ENCODE assay signal across 11 mouse cellular contexts in genomic region chr5:136014877-136015276, GRCm38 (mm10). TPM values are rescaled to one million over a fixed set of nuclear protein-coding genes. Genes with fewer than 3 reads are reported as not detected.
DNase-seq lines count a peak whose midpoint lies in the region; ATAC-seq lines count a peak whose summit lies in the region.
"Had no signal": no experiment of that assay in that cellular context is flagged by ENCODE, and none has a peak within 500 bp of the region (broad histone marks: within the 10 kb centered on the region; RNA-seq: fewer than 3 reads in every experiment).

No protein-coding gene starts in this region.

- DNase-seq in embryonic facial prominence, embryonic 10.5 days (ENCODE audit: low spot score) = no peak
- peak; percentile 81 for DNase-seq in 3134 (ENCODE audit: extremely low read depth, insufficient read length, low spot score)
- DNase-seq in yolk sac, embryonic 10.5 days (ENCODE audit: low spot score) = no peak
- DNase-seq in thymus, postnatal 0 days (ENCODE audit: low spot score) = no peak
- DNase-seq: cerebellum, adult 2 months had no signal

- 0 out of 2 replicates have a peak overlapping the region, but pooled peaks have one; percentile 44 for H3K9ac ChIP-seq in embryonic facial prominence, embryonic 13.5 days
- H3K9ac ChIP-seq in heart, embryonic 11.5 days (ENCODE audit: low read depth, low read length) = peak overlapping the region; percentile 17; the same call in 1 of the 2 replicates
- H3K9ac ChIP-seq in kidney, embryonic 16.5 days (replicated peaks; ENCODE audit: low read length) = no peak overlapping the region
- no peak overlapping the region for H3K9ac ChIP-seq in midbrain, embryonic 16.5 days (ENCODE audit: low read depth, low read length)
- H3K9ac ChIP-seq: neural tube, embryonic 15.5 days had no signal

- peaks cover 55% of the 10 kb centered on the region for H3K36me3 ChIP-seq in embryonic facial prominence, embryonic 13.5 days
- peaks cover 84% of the 10 kb centered on the region for H3K36me3 ChIP-seq in embryonic facial prominence, embryonic 10.5 days (replicated peaks)
- peaks cover 18% of the 10 kb centered on the region for H3K36me3 ChIP-seq in heart, embryonic 11.5 days (ENCODE audit: control insufficient read depth, insufficient read depth, low read length)
- H3K36me3 ChIP-seq in kidney, embryonic 16.5 days (ENCODE audit: insufficient read depth, low read length) = peaks cover 21% of the 10 kb centered on the region
- H3K36me3 ChIP-seq in midbrain, embryonic 16.5 days (ENCODE audit: control insufficient read depth, insufficient read depth, low read length) = peaks cover 14% of the 10 kb centered on the region

- peaks cover 31% of the 10 kb centered on the region for H3K4me1 ChIP-seq in embryonic facial prominence, embryonic 13.5 days
- peaks cover 3% of the 10 kb centered on the region; the same call in 1 of the 2 replicates for H3K4me1 ChIP-seq in embryonic facial prominence, embryonic 10.5 days
- H3K4me1 ChIP-seq in heart, embryonic 11.5 days (ENCODE audit: control insufficient read depth, insufficient read depth, low read length) = peaks cover 35% of the 10 kb centered on the region
- H3K4me1 ChIP-seq in kidney, embryonic 16.5 days (ENCODE audit: insufficient read depth, low read length) = 0 out of 2 replicates have a peak, but pooled peaks cover 7% of the 10 kb centered on the region
- peaks cover 11% of the 10 kb centered on the region; the same call in 1 of the 2 replicates for H3K4me1 ChIP-seq in midbrain, embryonic 16.5 days (ENCODE audit: control insufficient read depth, insufficient read depth, low read length)

- no peak overlapping the region for H3K4me2 ChIP-seq in embryonic facial prominence, embryonic 13.5 days
- H3K4me2 ChIP-seq in heart, embryonic 11.5 days = no peak overlapping the region
- H3K4me2 ChIP-seq in kidney, embryonic 16.5 days (replicated peaks; ENCODE audit: low read depth, low read length) = no peak overlapping the region
- H3K4me2 ChIP-seq in midbrain, embryonic 16.5 days (ENCODE audit: low read length) = no peak overlapping the region
- H3K4me2 ChIP-seq: neural tube, embryonic 15.5 days had no signal

- ATAC-seq in embryonic facial prominence, embryonic 13.5 days (ENCODE audit: insufficient number of reproducible peaks, insufficient read depth, low FRiP score, low TSS enrichment, low read depth) = no peak
- peak; percentile 56; the same call in 1 of the 2 replicates for ATAC-seq in heart, embryonic 11.5 days (replicated peaks; ENCODE audit: insufficient number of reproducible peaks, low FRiP score, low TSS enrichment)
- ATAC-seq in kidney, embryonic 16.5 days (ENCODE audit: low FRiP score, low TSS enrichment) = peak; percentile 72
- ATAC-seq in midbrain, embryonic 16.5 days = no peak

- H3K9me3 ChIP-seq in embryonic facial prominence, embryonic 13.5 days = no peaks in the 10 kb centered on the region
- no peaks in the 10 kb centered on the region for H3K9me3 ChIP-seq in embryonic facial prominence, embryonic 10.5 days
- no peaks in the 10 kb centered on the region for H3K9me3 ChIP-seq in heart, embryonic 11.5 days (replicated peaks; ENCODE audit: control insufficient read depth, low read length)
- H3K9me3 ChIP-seq in kidney, embryonic 16.5 days (ENCODE audit: low read length) = no peaks in the 10 kb centered on the region
- no peaks in the 10 kb centered on the region for H3K9me3 ChIP-seq in midbrain, embryonic 16.5 days (replicated peaks; ENCODE audit: control insufficient read depth, low read length, poor library complexity, severe bottlenecking)
- H3K9me3 ChIP-seq: hindbrain, embryonic 10.5 days; neural tube, embryonic 15.5 days had no signal

- peak overlapping the region; percentile 82 for H3K27ac ChIP-seq in embryonic facial prominence, embryonic 13.5 days
- no peak overlapping the region for H3K27ac ChIP-seq in embryonic facial prominence, embryonic 10.5 days (replicated peaks)
- peak overlapping the region; percentile 70 for H3K27ac ChIP-seq in heart, embryonic 11.5 days (ENCODE audit: low read depth, low read length)
- H3K27ac ChIP-seq in kidney, embryonic 16.5 days (ENCODE audit: low read length) = peak overlapping the region; percentile 25; the same call in 1 of the 2 replicates
- no peak overlapping the region for H3K27ac ChIP-seq in midbrain, embryonic 16.5 days (ENCODE audit: low read length)
- H3K27ac ChIP-seq: hindbrain, embryonic 10.5 days; neural tube, embryonic 15.5 days had no signal

- H3K27me3 ChIP-seq in embryonic facial prominence, embryonic 13.5 days = no peaks in the 10 kb centered on the region
- H3K27me3 ChIP-seq in embryonic facial prominence, embryonic 10.5 days (replicated peaks; ENCODE audit: low read depth, poor library complexity, severe bottlenecking) = no peaks in the 10 kb centered on the region
- no peaks in the 10 kb centered on the region for H3K27me3 ChIP-seq in heart, embryonic 11.5 days (ENCODE audit: control insufficient read depth, insufficient read depth, low read length)
- H3K27me3 ChIP-seq in kidney, embryonic 16.5 days (ENCODE audit: insufficient read depth, low read length) = no peaks in the 10 kb centered on the region
- H3K27me3 ChIP-seq in midbrain, embryonic 16.5 days (ENCODE audit: control insufficient read depth, insufficient read depth, low read depth, low read length) = no peaks in the 10 kb centered on the region
- H3K27me3 ChIP-seq: neural tube, embryonic 15.5 days had no signal

- WGBS in embryonic facial prominence, embryonic 13.5 days = 88% methylated on average over 10 of the region's 10 CpGs
- WGBS in embryonic facial prominence, embryonic 10.5 days = 85% methylated on average over 10 of the region's 10 CpGs
- 55% methylated on average over 10 of the region's 10 CpGs for WGBS in heart, embryonic 11.5 days (ENCODE audit: insufficient replicate concordance)
- 72% methylated on average over 10 of the region's 10 CpGs for WGBS in kidney, embryonic 16.5 days
- 88% methylated on average over 10 of the region's 10 CpGs for WGBS in midbrain, embryonic 16.5 days

- H3K4me3 ChIP-seq in embryonic facial prominence, embryonic 13.5 days = no peak overlapping the region
- no peak overlapping the region for H3K4me3 ChIP-seq in embryonic facial prominence, embryonic 10.5 days
- H3K4me3 ChIP-seq in heart, embryonic 11.5 days (ENCODE audit: low read depth, low read length) = no peak overlapping the region
- no peak overlapping the region for H3K4me3 ChIP-seq in kidney, embryonic 16.5 days (ENCODE audit: low read length)
- no peak overlapping the region for H3K4me3 ChIP-seq in midbrain, embryonic 16.5 days (ENCODE audit: low read depth, low read length)
- H3K4me3 ChIP-seq: hindbrain, embryonic 10.5 days; neural tube, embryonic 15.5 days had no signal

RNA-seq across cellular contexts. Expression of gene Dtx2, which starts 20.3 kb away (rescaled TPM):
- polyA plus RNA-seq in embryonic facial prominence, embryonic 13.5 days (2015; fragmentation: Nextera tagmentation; extraction: Ambion mirVana) = 31.0 and 34.8 TPM in 2 replicates
- 38.5 and 39.2 TPM in 2 replicates for polyA plus RNA-seq in embryonic facial prominence, embryonic 10.5 days (2016; fragmentation: Nextera tagmentation; extraction: Ambion mirVana)
- polyA plus RNA-seq in heart, embryonic 11.5 days (2014; fragmentation: Nextera tagmentation; extraction: Ambion mirVana) = 24.7 and 27.2 TPM in 2 replicates
- polyA plus RNA-seq in kidney, embryonic 16.5 days (2015; fragmentation: Nextera tagmentation; extraction: Ambion mirVana) = 32.9 and 36.3 TPM in 2 replicates
- polyA plus RNA-seq in midbrain, embryonic 16.5 days (2015; fragmentation: Nextera tagmentation; extraction: Ambion mirVana) = 24.0 and 26.1 TPM in 2 replicates
- 43.9 and 46.0 TPM in 2 replicates for polyA plus RNA-seq in thymus, postnatal 0 days (2015; fragmentation: Nextera tagmentation; extraction: Ambion mirVana)

RNA-seq across cellular contexts. Expression of gene Upk3b, which starts 23.4 kb away (rescaled TPM):
- 0.06 and 0.29 TPM in 2 replicates for polyA plus RNA-seq in embryonic facial prominence, embryonic 13.5 days (2015; fragmentation: Nextera tagmentation; extraction: Ambion mirVana)
- 0.32 and 0.78 TPM in 2 replicates for polyA plus RNA-seq in embryonic facial prominence, embryonic 10.5 days (2016; fragmentation: Nextera tagmentation; extraction: Ambion mirVana)
- 68.7 and 69.3 TPM in 2 replicates for polyA plus RNA-seq in heart, embryonic 11.5 days (2014; fragmentation: Nextera tagmentation; extraction: Ambion mirVana)
- polyA plus RNA-seq in kidney, embryonic 16.5 days (2015; fragmentation: Nextera tagmentation; extraction: Ambion mirVana) = 3.6 and 6.1 TPM in 2 replicates
- polyA plus RNA-seq in midbrain, embryonic 16.5 days (2015; fragmentation: Nextera tagmentation; extraction: Ambion mirVana) = 0.05 TPM in 1 of 2 replicates, not detected in the other
- 0.32 and 0.48 TPM in 2 replicates for polyA plus RNA-seq in thymus, postnatal 0 days (2015; fragmentation: Nextera tagmentation; extraction: Ambion mirVana)
- polyA plus RNA-seq: cerebellum, adult 2 months had no signal

RNA-seq across cellular contexts. Expression of gene Zp3, which starts 35.0 kb away (rescaled TPM):
- polyA plus RNA-seq in embryonic facial prominence, embryonic 13.5 days (2015; fragmentation: Nextera tagmentation; extraction: Ambion mirVana) = not detected in 2 replicates
- polyA plus RNA-seq in embryonic facial prominence, embryonic 10.5 days (2016; fragmentation: Nextera tagmentation; extraction: Ambion mirVana) = not detected in 2 replicates
- polyA plus RNA-seq in heart, embryonic 11.5 days (2014; fragmentation: Nextera tagmentation; extraction: Ambion mirVana) = 0.16 TPM in 1 of 2 replicates, not detected in the other
- polyA plus RNA-seq in kidney, embryonic 16.5 days (2015; fragmentation: Nextera tagmentation; extraction: Ambion mirVana) = 0.18 and 0.20 TPM in 2 replicates
- 0.23 TPM in 1 of 2 replicates, not detected in the other for polyA plus RNA-seq in midbrain, embryonic 16.5 days (2015; fragmentation: Nextera tagmentation; extraction: Ambion mirVana)
- 0.53 and 0.64 TPM in 2 replicates for polyA plus RNA-seq in thymus, postnatal 0 days (2015; fragmentation: Nextera tagmentation; extraction: Ambion mirVana)
- polyA plus RNA-seq: hindbrain, embryonic 10.5 days had no signal

RNA-seq across cellular contexts. Expression of gene Upk3bl, which starts 39.4 kb away (rescaled TPM):
- polyA plus RNA-seq in embryonic facial prominence, embryonic 13.5 days (2015; fragmentation: Nextera tagmentation; extraction: Ambion mirVana) = 6.2 and 6.3 TPM in 2 replicates
- 6.0 and 6.7 TPM in 2 replicates for polyA plus RNA-seq in embryonic facial prominence, embryonic 10.5 days (2016; fragmentation: Nextera tagmentation; extraction: Ambion mirVana)
- 0.37 TPM in 1 of 2 replicates, not detected in the other for polyA plus RNA-seq in heart, embryonic 11.5 days (2014; fragmentation: Nextera tagmentation; extraction: Ambion mirVana)
- polyA plus RNA-seq in kidney, embryonic 16.5 days (2015; fragmentation: Nextera tagmentation; extraction: Ambion mirVana) = 2.2 and 3.6 TPM in 2 replicates
- polyA plus RNA-seq in midbrain, embryonic 16.5 days (2015; fragmentation: Nextera tagmentation; extraction: Ambion mirVana) = 0.19 TPM in 1 of 2 replicates, not detected in the other
- 2.1 and 8.2 TPM in 2 replicates for polyA plus RNA-seq in thymus, postnatal 0 days (2015; fragmentation: Nextera tagmentation; extraction: Ambion mirVana)
- polyA plus RNA-seq: neural tube, embryonic 15.5 days had no signal

RNA-seq across cellular contexts. Expression of gene Ssc4d, which starts 40.5 kb away (rescaled TPM):
- 3.9 TPM in 2 replicates for polyA plus RNA-seq in embryonic facial prominence, embryonic 13.5 days (2015; fragmentation: Nextera tagmentation; extraction: Ambion mirVana)
- 3.1 and 4.0 TPM in 2 replicates for polyA plus RNA-seq in embryonic facial prominence, embryonic 10.5 days (2016; fragmentation: Nextera tagmentation; extraction: Ambion mirVana)
- polyA plus RNA-seq in heart, embryonic 11.5 days (2014; fragmentation: Nextera tagmentation; extraction: Ambion mirVana) = 0.93 and 2.3 TPM in 2 replicates
- 11.3 and 11.8 TPM in 2 replicates for polyA plus RNA-seq in kidney, embryonic 16.5 days (2015; fragmentation: Nextera tagmentation; extraction: Ambion mirVana)
- polyA plus RNA-seq in midbrain, embryonic 16.5 days (2015; fragmentation: Nextera tagmentation; extraction: Ambion mirVana) = 1.8 and 1.9 TPM in 2 replicates
- polyA plus RNA-seq in thymus, postnatal 0 days (2015; fragmentation: Nextera tagmentation; extraction: Ambion mirVana) = 1.6 and 2.7 TPM in 2 replicates

Comparison
In these comparisons a context has a peak if more than half of its experiments do, and no peak if none do; other contexts are left out.
1. H3K27ac ChIP-seq: peak in embryonic facial prominence, embryonic 13.5 days (single experiment), heart, embryonic 11.5 days (single experiment) and kidney, embryonic 16.5 days (single experiment); none in embryonic facial prominence, embryonic 10.5 days (single experiment) and midbrain, embryonic 16.5 days (single experiment).
2. ATAC-seq: peak in heart, embryonic 11.5 days (single experiment) and kidney, embryonic 16.5 days (single experiment); none in embryonic facial prominence, embryonic 13.5 days (single experiment) and midbrain, embryonic 16.5 days (single experiment).
3. H3K9ac ChIP-seq: peak in embryonic facial prominence, embryonic 13.5 days (single experiment) and heart, embryonic 11.5 days (single experiment); none in kidney, embryonic 16.5 days (single experiment) and midbrain, embryonic 16.5 days (single experiment).